Mouse (Mus musculus): Measurements from ENCODE around the gene Gm6309.

GRCm38 (mm10) chr5:146199073-146199472 is 28.6 kb upstream of the Gm6309 start:
- no peak for TF ChIP-seq CTCF (conservative IDR thresholded peaks at IDR 0.05; ENCODE audit: low read length)
- no peak for TF ChIP-seq NANOG (IDR thresholded peaks at IDR 0.05; ENCODE audit: borderline replicate concordance, low read length)
- no peak for TF ChIP-seq POU5F1 (IDR thresholded peaks at IDR 0.05; ENCODE audit: borderline replicate concordance, low read length)
